Mouse (Mus musculus) layer of hippocampus, adult 2 months (tissue): ENCODE measurements around the gene Clrn2. TPM values are rescaled to one million over a fixed set of nuclear protein-coding genes. Genes with fewer than 3 reads are reported as not detected.

Experiments
- DNase-seq, 2 experiments: peaks; one replicate each; pipeline ENCODE4 v3.0.0; 2022; ENCODE audit warnings: low spot score in 2 of 2
- H3K27ac ChIP-seq: fragments of 200-600 bp; 2 replicates; pipeline ENCODE4 v1.8.1; 2022
- H3K4me3 ChIP-seq: fragments of 200-600 bp; 2 replicates; pipeline ENCODE4 v1.8.1; 2022; ENCODE audit warnings: mild to moderate bottlenecking
- CTCF ChIP-seq: fragments of 200-600 bp; conservative IDR thresholded peaks from 2 replicates; pipeline ENCODE4 v1.8.1; 2022; ENCODE audit warnings: antibody characterized with exemption, mild to moderate bottlenecking, moderate library complexity
- total RNA-seq, 2 experiments: library from RNA; stranded (reverse); gene quantifications; 2 replicates each; pipeline ENCODE4 v1.2.3; 2021

Clrn2 gene
- total RNA-seq, 2 experiments from 2014 or later = 0.39 to 0.54 TPM

- no peak for TF ChIP-seq CTCF
- H3K27ac ChIP-seq = peak overlapping the region; percentile 54; the same call in 1 of the 2 replicates
- no peak for DNase-seq
- no peak overlapping the region for H3K4me3 ChIP-seq
Observed at GRCm38 (mm10) chr5:45474758-45475157, 21.2 kb downstream of the Clrn2 start.

DNA sequence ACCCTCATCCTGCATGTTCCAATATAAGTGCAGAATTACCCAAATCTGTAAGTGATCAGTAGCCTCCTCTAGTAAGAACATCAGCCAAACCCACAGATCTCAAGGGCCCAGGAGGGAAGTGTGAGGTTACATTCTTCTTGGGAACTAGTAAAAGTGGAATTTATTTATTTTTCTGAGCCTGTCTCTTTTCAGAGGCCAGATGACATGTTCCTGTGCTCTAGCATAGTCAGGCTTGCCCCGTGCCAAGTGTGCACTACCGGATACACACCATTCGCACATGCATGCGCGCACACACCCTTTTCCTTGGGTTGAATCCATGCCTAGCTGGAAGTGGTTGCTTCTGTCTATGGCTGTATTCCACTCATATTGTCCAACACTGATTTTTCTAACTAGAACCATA is 22.2 kb downstream of the Clrn2 start:
- no peak for DNase-seq
- Histone ChIP-seq H3K27ac (peak overlapping the region; percentile 53; the same call in 1 of the 2 replicates), H3K4me3 (no peak overlapping the region)
- TF ChIP-seq CTCF = no peak

GRCm38 (mm10) chr5:45476288-45476687 is 22.7 kb downstream of the Clrn2 start:
- DNase-seq = no peak
- Histone ChIP-seq H3K27ac (peak overlapping the region; percentile 53; the same call in 1 of the 2 replicates), H3K4me3 (no peak overlapping the region)
- TF ChIP-seq CTCF = no peak

GRCm38 (mm10) chr5:45477601-45478000 is 24.1 kb downstream of the Clrn2 start:
- no peak for DNase-seq
- H3K27ac ChIP-seq = peak overlapping the region; percentile 36; the same call in 1 of the 2 replicates
- no peak for TF ChIP-seq CTCF
- H3K4me3 ChIP-seq = no peak overlapping the region

DNA sequence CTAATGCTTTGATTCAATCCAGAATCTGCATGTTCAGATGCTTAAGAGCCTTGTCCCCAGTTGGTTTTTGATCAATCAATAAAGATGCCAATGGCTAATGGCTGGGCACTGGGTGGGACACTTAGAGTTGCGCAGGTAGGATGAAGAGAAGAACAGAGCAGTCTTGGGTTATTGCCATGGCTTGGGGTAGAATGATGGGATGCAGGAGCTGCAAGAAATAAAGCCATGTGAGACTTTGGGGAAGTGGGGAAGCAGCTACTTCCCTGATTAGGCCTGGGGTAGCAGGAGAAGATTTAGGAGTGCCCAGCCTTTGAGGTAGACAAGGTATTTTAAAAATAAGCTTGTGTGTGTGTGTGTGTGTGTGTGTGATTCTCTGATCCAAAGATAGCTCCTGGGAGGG is 26.5 kb downstream of the Clrn2 start:
- TF ChIP-seq CTCF = no peak
- H3K27ac ChIP-seq = no peak overlapping the region
- H3K4me3 ChIP-seq = no peak overlapping the region
- DNase-seq = no peak

- no peak for DNase-seq
- no peak overlapping the region for H3K4me3 ChIP-seq
- H3K27ac ChIP-seq = no peak overlapping the region
- no peak for TF ChIP-seq CTCF
Observed at GRCm38 (mm10) chr5:45481125-45481524, 27.6 kb downstream of the Clrn2 start.

GRCm38 (mm10) chr5:45482607-45483006 is 29.1 kb downstream of the Clrn2 start:
- DNase-seq = no peak
- no peak for TF ChIP-seq CTCF
- no peak overlapping the region for H3K4me3 ChIP-seq
- H3K27ac ChIP-seq = no peak overlapping the region

GRCm38 (mm10) chr5:45483654-45484053 is 30.1 kb downstream of the Clrn2 start:
- no peak overlapping the region for H3K27ac ChIP-seq
- no peak overlapping the region for H3K4me3 ChIP-seq
- TF ChIP-seq CTCF = no peak
- no peak for DNase-seq

- no peak overlapping the region for H3K4me3 ChIP-seq
- no peak for DNase-seq
- TF ChIP-seq CTCF = no peak
- no peak overlapping the region for H3K27ac ChIP-seq
Observed at GRCm38 (mm10) chr5:45491776-45492175, 38.2 kb downstream of the Clrn2 start.

- TF ChIP-seq CTCF = peak; percentile 74
- H3K27ac ChIP-seq = peak within 1 kb of the TSS; percentile 92
- H3K4me3 ChIP-seq = peak within 1 kb of the TSS; percentile 66
- peak; percentile 97 for DNase-seq
Observed at GRCm38 (mm10) chr5:45493191-45494092, 39.9 kb downstream of the Clrn2 start, which contains the start of gene Lap3. TSS of gene Lap3 (plus strand) at chr5:45493374.

- H3K27ac ChIP-seq = peak overlapping the region; percentile 92
- no peak for DNase-seq
- TF ChIP-seq CTCF = no peak
- H3K4me3 ChIP-seq = peak overlapping the region; percentile 66
Observed at GRCm38 (mm10) chr5:45494093-45494755, 40.7 kb downstream of the Clrn2 start.

DNA sequence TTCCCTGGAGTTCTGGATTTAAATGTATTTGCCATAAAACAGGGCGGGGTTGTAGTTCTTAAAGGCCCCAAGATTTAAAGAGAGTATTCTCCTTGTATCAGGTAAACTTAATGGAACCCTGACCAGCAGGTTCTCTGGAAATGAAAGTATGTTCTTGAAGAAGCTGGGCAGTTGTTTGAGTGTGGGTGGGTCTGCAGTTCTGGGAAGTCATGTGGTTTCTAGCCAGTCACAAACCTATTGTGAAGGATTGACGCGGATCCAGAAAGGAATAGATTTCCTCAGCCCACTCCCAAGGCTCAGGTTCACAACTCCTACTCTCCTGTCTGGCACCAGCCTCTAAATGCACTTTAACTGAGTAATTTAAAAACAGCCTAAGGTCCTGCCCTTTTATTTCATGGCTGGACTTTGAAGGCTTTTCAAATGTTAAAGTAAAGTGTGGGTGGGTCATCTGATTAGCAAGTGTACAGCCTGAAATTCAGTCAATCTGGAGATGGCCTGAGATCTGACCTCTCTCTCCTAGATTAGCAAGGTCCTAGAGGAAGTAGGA is 42.0 kb downstream of the Clrn2 start:
- peak overlapping the region; percentile 92; the same call in 1 of the 2 replicates for H3K27ac ChIP-seq
- peak in 1 of 2 experiments; percentile 5 for DNase-seq
- TF ChIP-seq CTCF = no peak
- peak overlapping the region; percentile 66 for H3K4me3 ChIP-seq

DNA sequence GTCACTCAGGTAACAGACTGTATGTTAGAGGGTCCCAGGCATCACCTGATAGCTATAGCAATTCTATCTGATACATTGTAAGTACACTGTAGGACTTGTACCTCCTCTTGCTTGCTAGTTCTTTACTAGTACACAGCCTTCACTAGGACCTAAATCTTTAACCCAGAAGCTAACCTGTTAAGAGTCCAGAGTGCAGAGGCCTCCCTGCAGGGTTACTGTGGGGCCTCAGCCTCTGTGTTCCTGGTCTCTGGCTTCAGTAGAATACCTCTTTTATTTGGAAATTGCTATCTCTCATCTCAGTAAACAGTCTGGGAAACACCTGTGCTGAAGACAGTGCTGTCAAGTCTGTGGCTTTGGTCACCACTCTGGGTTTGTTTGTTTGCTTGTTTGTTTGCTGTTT is 42.5 kb downstream of the Clrn2 start:
- peak overlapping the region; percentile 92 for H3K27ac ChIP-seq
- H3K4me3 ChIP-seq = peak overlapping the region; percentile 6; the same call in 1 of the 2 replicates
- DNase-seq = peak in 1 of 2 experiments; percentile 2
- no peak for TF ChIP-seq CTCF
